ENCODE assay signal across 8 mouse cellular contexts in genomic region chr5:66619195-66619594, GRCm38 (mm10). TPM values are rescaled to one million over a fixed set of nuclear protein-coding genes. Genes with fewer than 3 reads are reported as not detected.
DNase-seq lines count a peak whose midpoint lies in the region; ATAC-seq and TF ChIP-seq lines count a peak whose summit lies in the region.

No protein-coding gene starts in this region.

- peaks cover 33% of the 10 kb centered on the region for H3K4me1 ChIP-seq in heart, embryonic 12.5 days (replicated peaks)
- H3K4me1 ChIP-seq in cortical plate, adult 2 months (ENCODE audit: control insufficient read depth, insufficient read depth, low read length) = peaks cover 9% of the 10 kb centered on the region
- peaks cover 27% of the 10 kb centered on the region for H3K4me1 ChIP-seq in hindbrain, embryonic 12.5 days
- H3K4me1 ChIP-seq in midbrain, embryonic 11.5 days (ENCODE audit: control insufficient read depth, insufficient read depth, low read length) = peaks cover 11% of the 10 kb centered on the region

- H3K4me3 ChIP-seq in heart, embryonic 12.5 days = no peak overlapping the region
- H3K4me3 ChIP-seq in cortical plate, adult 2 months (ENCODE audit: insufficient read depth, low read length) = peak overlapping the region; percentile 89
- H3K4me3 ChIP-seq in hindbrain, embryonic 12.5 days = no peak overlapping the region
- H3K4me3 ChIP-seq in midbrain, embryonic 11.5 days (ENCODE audit: low read depth, low read length) = no peak overlapping the region

- WGBS in heart, embryonic 12.5 days = 20% methylated on average over 11 of the region's 11 CpGs
- 31% methylated on average over 11 of the region's 11 CpGs for WGBS in hindbrain, embryonic 12.5 days
- 33% methylated on average over 11 of the region's 11 CpGs for WGBS in midbrain, embryonic 11.5 days

- no peaks in the 10 kb centered on the region for H3K9me3 ChIP-seq in heart, embryonic 12.5 days (replicated peaks)
- no peaks in the 10 kb centered on the region for H3K9me3 ChIP-seq in hindbrain, embryonic 12.5 days (replicated peaks)
- H3K9me3 ChIP-seq in midbrain, embryonic 11.5 days (ENCODE audit: control insufficient read depth, low read length) = no peaks in the 10 kb centered on the region

- peak overlapping the region; percentile 83 for H3K4me2 ChIP-seq in heart, embryonic 12.5 days
- peak overlapping the region; percentile 73 for H3K4me2 ChIP-seq in hindbrain, embryonic 12.5 days (replicated peaks)
- peak overlapping the region; percentile 77 for H3K4me2 ChIP-seq in midbrain, embryonic 11.5 days

- intact Hi-C loops in heart, postnatal 14 days (cut with DNase I) = loop anchor here (1.0 to 5.0 kb wide), 4 partner anchors 57 to 232 kb away; no protein-coding TSS in a partner anchor

- no peak overlapping the region for H3K9ac ChIP-seq in heart, embryonic 12.5 days
- H3K9ac ChIP-seq in hindbrain, embryonic 12.5 days = no peak overlapping the region
- no peak overlapping the region for H3K9ac ChIP-seq in midbrain, embryonic 11.5 days (ENCODE audit: low read length)

- no peaks in the 10 kb centered on the region for H3K36me3 ChIP-seq in heart, embryonic 12.5 days
- H3K36me3 ChIP-seq in hindbrain, embryonic 12.5 days = no peaks in the 10 kb centered on the region
- H3K36me3 ChIP-seq in midbrain, embryonic 11.5 days (ENCODE audit: control insufficient read depth, insufficient read depth, low read length) = no peaks in the 10 kb centered on the region

- H3K27ac ChIP-seq in heart, embryonic 12.5 days (ENCODE audit: poor library complexity, severe bottlenecking) = no peak overlapping the region
- no peak overlapping the region for H3K27ac ChIP-seq in cortical plate, adult 2 months (ENCODE audit: insufficient read depth, low read length)
- H3K27ac ChIP-seq in hindbrain, embryonic 12.5 days = peak overlapping the region; percentile 98
- no peak overlapping the region for H3K27ac ChIP-seq in midbrain, embryonic 11.5 days (ENCODE audit: low read depth, low read length)

- no peak for TF ChIP-seq CTCF in cortical plate, adult 2 months (IDR thresholded peaks at IDR 0.05; ENCODE audit: extremely low read depth, insufficient read depth, low read length)

- TF ChIP-seq POLR2A in cortical plate, adult 2 months (IDR thresholded peaks at IDR 0.05; ENCODE audit: extremely low read depth, insufficient read depth, low read length) = no peak

- no peak for DNase-seq in heart, postnatal 14 days
- no peak for DNase-seq in midbrain, embryonic 11.5 days (ENCODE audit: low spot score, missing footprints)
- no peak for DNase-seq in frontal cortex, postnatal 10 days (ENCODE audit: low spot score in 2 of 2)
- DNase-seq in gastrocnemius, adult 18-20 months (ENCODE audit: low spot score) = no peak
- no peak for DNase-seq in adrenal gland, postnatal 14 days

- ATAC-seq in heart, embryonic 12.5 days (ENCODE audit: insufficient number of reproducible peaks, low FRiP score) = no peak
- no peak for ATAC-seq in hindbrain, embryonic 12.5 days (ENCODE audit: low FRiP score)
- no peak for ATAC-seq in midbrain, embryonic 11.5 days (ENCODE audit: low FRiP score)

- H3K27me3 ChIP-seq in heart, embryonic 12.5 days (replicated peaks) = no peaks in the 10 kb centered on the region
- no peaks in the 10 kb centered on the region for H3K27me3 ChIP-seq in hindbrain, embryonic 12.5 days
- no peaks in the 10 kb centered on the region for H3K27me3 ChIP-seq in midbrain, embryonic 11.5 days (ENCODE audit: control insufficient read depth, insufficient read depth, low read length)

RNA-seq across cellular contexts. Expression of gene Apbb2, which starts 0.6 kb away (rescaled TPM):
- 30.7 and 32.1 TPM in 2 replicates for polyA plus RNA-seq in heart, embryonic 12.5 days (2016; fragmentation: Nextera tagmentation; extraction: Ambion mirVana)
- total RNA-seq in heart, postnatal 14 days (2021) = 10 to 100 TPM; 48.0 to 55.1 TPM
- 24.7 and 28.8 TPM in 2 replicates for polyA plus RNA-seq in cortical plate, adult 2 months (2012; rRNA removed)
- 82.4 and 99.6 TPM in 2 replicates for polyA plus RNA-seq in hindbrain, embryonic 12.5 days (2016; fragmentation: Nextera tagmentation; extraction: Ambion mirVana)
- 33.1 and 34.0 TPM in 2 replicates for polyA plus RNA-seq in midbrain, embryonic 11.5 days (2014; fragmentation: Nextera tagmentation; extraction: Ambion mirVana)
- total RNA-seq in gastrocnemius, adult 18-20 months (2021) = 10 to 100 TPM; 37.4 to 40.4 TPM
- total RNA-seq in adrenal gland, postnatal 14 days (2021) = 54.6 and 59.9 TPM in 2 replicates

RNA-seq across cellular contexts. Expression of gene Uchl1, which starts 56.7 kb away (rescaled TPM):
- polyA plus RNA-seq in heart, embryonic 12.5 days (2016; fragmentation: Nextera tagmentation; extraction: Ambion mirVana) = 128 and 129 TPM in 2 replicates
- 10 to 100 TPM; 13.8 to 14.1 TPM for total RNA-seq in heart, postnatal 14 days (2021)
- 1,141 and 1,161 TPM in 2 replicates for polyA plus RNA-seq in cortical plate, adult 2 months (2012; rRNA removed)
- 592 and 600 TPM in 2 replicates for polyA plus RNA-seq in hindbrain, embryonic 12.5 days (2016; fragmentation: Nextera tagmentation; extraction: Ambion mirVana)
- polyA plus RNA-seq in midbrain, embryonic 11.5 days (2014; fragmentation: Nextera tagmentation; extraction: Ambion mirVana) = 473 and 474 TPM in 2 replicates
- 1 to 10 TPM; 2.4 to 8.8 TPM for total RNA-seq in gastrocnemius, adult 18-20 months (2021)
- 72.4 and 110 TPM in 2 replicates for total RNA-seq in adrenal gland, postnatal 14 days (2021)
